ENCODE assay signal across 9 mouse cellular contexts in the genomic region with DNA sequence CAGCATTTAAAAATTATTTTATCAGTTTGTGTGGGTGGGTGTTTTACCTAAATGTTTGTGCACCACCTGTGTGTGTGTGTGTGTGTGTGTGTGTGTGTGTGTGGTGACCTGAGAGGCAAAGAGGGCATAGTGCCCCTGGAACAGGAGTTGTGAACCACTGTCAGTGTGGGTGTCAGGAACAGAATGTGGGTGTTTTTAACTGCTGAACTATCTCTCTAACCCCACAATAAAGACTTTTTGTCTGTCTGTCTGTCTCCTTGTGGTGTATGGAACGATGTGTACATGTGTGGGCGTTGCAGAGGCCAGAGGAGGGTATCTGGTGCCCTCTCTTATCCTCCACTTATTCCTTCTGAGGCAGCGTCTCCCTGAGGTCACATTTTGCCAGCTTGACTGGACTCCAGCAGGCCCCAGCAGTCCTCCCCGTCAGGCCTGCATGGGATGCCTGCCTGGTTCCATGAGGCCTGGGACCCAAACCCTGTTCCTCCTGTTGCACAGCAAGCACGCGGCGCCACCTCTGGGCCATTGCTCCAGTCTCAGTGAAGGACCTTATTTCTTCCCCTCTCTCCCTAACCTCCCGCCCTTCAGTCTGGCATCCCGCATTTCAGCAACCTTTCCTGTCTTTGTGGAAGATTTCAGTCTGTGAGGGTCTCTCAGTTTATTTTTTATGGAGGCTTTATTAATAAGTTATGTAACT. TPM values are rescaled to one million over a fixed set of nuclear protein-coding genes. Genes with fewer than 3 reads are reported as not detected.
DNase-seq lines count a peak whose midpoint lies in the region; ATAC-seq lines count a peak whose summit lies in the region.
"Had no signal": no experiment of that assay in that cellular context is flagged by ENCODE, and none has a peak within 500 bp of the region (broad histone marks: within the 10 kb centered on the region; RNA-seq: fewer than 3 reads in every experiment).

No protein-coding gene starts in this region.

- H3K9me3 ChIP-seq in megakaryocyte, embryonic 14.5 days = peaks cover 11% of the 10 kb centered on the region
- H3K9me3 ChIP-seq: hindbrain, embryonic 15.5 days had no signal

- peak; percentile 63 for DNase-seq in ZHBTc4 (ENCODE audit: low read depth, low spot score)
- DNase-seq in kidney, postnatal 4 days = peak; percentile 61 to 72
- peak; percentile 78 for DNase-seq in thymus, postnatal 14 days
- no peak for DNase-seq in adrenal gland, postnatal 4 days (ENCODE audit: low spot score in 2 of 2)
- no peak for DNase-seq in adrenal gland, adult 2 months

- no peaks in the 10 kb centered on the region for H3K36me3 ChIP-seq in megakaryocyte, embryonic 14.5 days (replicated peaks; ENCODE audit: low read length)
- H3K36me3 ChIP-seq: hindbrain, embryonic 15.5 days; midbrain, embryonic 12.5 days had no signal

- H3K4me3 ChIP-seq in megakaryocyte, embryonic 14.5 days (replicated peaks) = peak overlapping the region; percentile 10
- H3K4me3 ChIP-seq: hindbrain, embryonic 15.5 days; midbrain, embryonic 12.5 days had no signal

- peaks cover 29% of the 10 kb centered on the region for H3K4me1 ChIP-seq in megakaryocyte, embryonic 14.5 days
- H3K4me1 ChIP-seq: hindbrain, embryonic 15.5 days; midbrain, embryonic 12.5 days had no signal

- H3K27me3 ChIP-seq in megakaryocyte, embryonic 14.5 days (replicated peaks) = no peaks in the 10 kb centered on the region
- H3K27me3 ChIP-seq: hindbrain, embryonic 15.5 days had no signal

- no peak; the same call in 1 of the 2 replicates for ATAC-seq in megakaryocyte, adult 5-6 weeks (ENCODE audit: poor library complexity, severe bottlenecking)

RNA-seq across cellular contexts. Expression of a gene that starts 11.5 kb away (rescaled TPM):
- polyA plus RNA-seq in megakaryocyte, embryonic 14.5 days (2012; ENCODE audit: insufficient read depth, low replicate concordance) = 1.1 TPM in 1 of 2 replicates, not detected in the other
- 105 and 109 TPM in 2 replicates for total RNA-seq in megakaryocyte, adult 5-6 weeks (2015)
- 110 and 132 TPM in 2 replicates for total RNA-seq in megakaryocyte, adult 5-6 weeks (2017)
- total RNA-seq in adrenal gland, postnatal 4 days (2021) = 1 to 10 TPM; 1.9 to 3.8 TPM
- 10 to 100 TPM in 1 of 2 experiments, 1 to 10 TPM in 1; 6.4 to 12.3 TPM for total RNA-seq in adrenal gland, adult 2 months (2021)
- 32.6 and 33.3 TPM in 2 replicates for polyA plus RNA-seq in adrenal gland, adult 2 months (2012; rRNA removed)

RNA-seq across cellular contexts. Expression of a gene that starts 21.2 kb away (rescaled TPM):
- polyA plus RNA-seq in megakaryocyte, embryonic 14.5 days (2012; ENCODE audit: insufficient read depth, low replicate concordance) = 1.5 TPM in 1 of 2 replicates, not detected in the other
- 8.9 and 9.6 TPM in 2 replicates for total RNA-seq in megakaryocyte, adult 5-6 weeks (2015)
- 12.4 and 18.3 TPM in 2 replicates for total RNA-seq in megakaryocyte, adult 5-6 weeks (2017)
- 1 to 10 TPM; 1.2 to 3.0 TPM for total RNA-seq in adrenal gland, postnatal 4 days (2021)
- 1 to 10 TPM; 2.0 to 3.4 TPM for total RNA-seq in adrenal gland, adult 2 months (2021)
- polyA plus RNA-seq in adrenal gland, adult 2 months (2012; rRNA removed) = 1.3 and 2.3 TPM in 2 replicates

RNA-seq across cellular contexts. Expression of a gene that starts 23.0 kb away (rescaled TPM):
- polyA plus RNA-seq in megakaryocyte, embryonic 14.5 days (2012; ENCODE audit: insufficient read depth, low replicate concordance) = 27.1 and 27.9 TPM in 2 replicates
- 43.4 and 46.2 TPM in 2 replicates for total RNA-seq in megakaryocyte, adult 5-6 weeks (2015)
- total RNA-seq in megakaryocyte, adult 5-6 weeks (2017) = 96.5 and 101 TPM in 2 replicates
- 10 to 100 TPM; 20.8 to 22.1 TPM for total RNA-seq in adrenal gland, postnatal 4 days (2021)
- 10 to 100 TPM; 15.4 to 19.1 TPM for total RNA-seq in adrenal gland, adult 2 months (2021)
- 44.5 and 44.9 TPM in 2 replicates for polyA plus RNA-seq in adrenal gland, adult 2 months (2012; rRNA removed)

RNA-seq across cellular contexts. Expression of a gene that starts 23.2 kb away (rescaled TPM):
- polyA plus RNA-seq in megakaryocyte, embryonic 14.5 days (2012; ENCODE audit: insufficient read depth, low replicate concordance) = 15.3 and 32.2 TPM in 2 replicates
- total RNA-seq in megakaryocyte, adult 5-6 weeks (2015) = 142 and 149 TPM in 2 replicates
- total RNA-seq in megakaryocyte, adult 5-6 weeks (2017) = 78.7 and 125 TPM in 2 replicates
- 10 to 100 TPM; 12.6 to 15.0 TPM for total RNA-seq in adrenal gland, postnatal 4 days (2021)
- 10 to 100 TPM; 12.1 to 20.6 TPM for total RNA-seq in adrenal gland, adult 2 months (2021)
- 45.1 and 54.8 TPM in 2 replicates for polyA plus RNA-seq in adrenal gland, adult 2 months (2012; rRNA removed)

RNA-seq across cellular contexts. Expression of a gene that starts 33.2 kb away (rescaled TPM):
- polyA plus RNA-seq in megakaryocyte, embryonic 14.5 days (2012; ENCODE audit: insufficient read depth, low replicate concordance) = 16.6 and 74.9 TPM in 2 replicates
- 230 and 263 TPM in 2 replicates for total RNA-seq in megakaryocyte, adult 5-6 weeks (2015)
- total RNA-seq in megakaryocyte, adult 5-6 weeks (2017) = 339 and 455 TPM in 2 replicates
- 10 to 100 TPM; 25.0 to 27.4 TPM for total RNA-seq in adrenal gland, postnatal 4 days (2021)
- 10 to 100 TPM; 21.8 to 41.4 TPM for total RNA-seq in adrenal gland, adult 2 months (2021)
- polyA plus RNA-seq in adrenal gland, adult 2 months (2012; rRNA removed) = 49.6 and 68.0 TPM in 2 replicates

Comparison
In these comparisons a context has a peak if more than half of its experiments do, and no peak if none do; other contexts are left out.
1. DNase-seq: peak in ZHBTc4 (single experiment), kidney, postnatal 4 days (2 of 2) and thymus, postnatal 14 days (single experiment); none in adrenal gland, postnatal 4 days (0 of 2) and adrenal gland, adult 2 months (single experiment).
2. RNA of a gene that starts 11.5 kb away (total RNA-seq): 105 to 132 TPM in megakaryocyte, adult 5-6 weeks; 6.4 to 12.3 TPM in adrenal gland, adult 2 months and 1.9 to 3.8 TPM in adrenal gland, postnatal 4 days; every median in the first group is over 4 times any median in the second.